Mouse (Mus musculus) stomach, embryonic 15.5 days (tissue): ENCODE measurements around the gene Hist1h2af. TPM values are rescaled to one million over a fixed set of nuclear protein-coding genes. Genes with fewer than 3 reads are reported as not detected.
"Not testable (repeated sequence)": the region's sequence is repeated elsewhere in the genome, so short reads cannot be mapped to it uniquely, and the experiment has no call there.

Experiments
- ATAC-seq: fragments of 200-750 bp; cut with Nextera tagmentation; 2 replicates; pipeline ENCODE4 v1.8.0; 2017; ENCODE audit warnings: low read depth, moderate number of reproducible peaks, moderate TSS enrichment; ENCODE audit not compliant: insufficient read depth, low FRiP score
- H3K27ac ChIP-seq: fragments of 300-500 bp; sonication (generic); 2 replicates; pipeline ENCODE4 v1.5.1; 2015; ENCODE audit warnings: mild to moderate bottlenecking, inconsistent platforms
- H3K27me3 ChIP-seq: fragments of 300-500 bp; sonication (generic); replicated peaks from 2 replicates; pipeline ENCODE4 v1.6.1; 2015; ENCODE audit warnings: inconsistent platforms
- H3K36me3 ChIP-seq: fragments of 300-500 bp; sonication (generic); 2 replicates; pipeline ENCODE4 v1.6.1; 2015; ENCODE audit warnings: inconsistent platforms
- H3K4me1 ChIP-seq: fragments of 300-500 bp; sonication (generic); 2 replicates; pipeline ENCODE4 v1.6.1; 2015; ENCODE audit warnings: inconsistent platforms
- H3K4me2 ChIP-seq: fragments of 300-500 bp; sonication (generic); 2 replicates; pipeline ENCODE4 v1.6.1; 2015; ENCODE audit warnings: mild to moderate bottlenecking, inconsistent platforms
- H3K4me3 ChIP-seq: fragments of 300-500 bp; sonication (generic); replicated peaks from 2 replicates; pipeline ENCODE4 v1.5.1; 2015; ENCODE audit warnings: inconsistent platforms
- H3K9ac ChIP-seq: fragments of 300-500 bp; sonication (generic); 2 replicates; pipeline ENCODE4 v1.6.1; 2015; ENCODE audit warnings: inconsistent platforms
- H3K9me3 ChIP-seq: fragments of 300-500 bp; sonication (generic); 2 replicates; pipeline ENCODE4 v1.6.1; 2016; ENCODE audit warnings: inconsistent platforms
- WGBS: fragments of 180-500 bp; shearing (Covaris S2); methylation state at CpG from one replicate; pipeline ENCODE4 v1.1.7; 2015; 5-methylcytosine and 5-hydroxymethylcytosine counted together
- polyA plus RNA-seq: library from polyadenylated mRNA; unstranded; fragments of >200 nt; fragmentation: Nextera tagmentation; extraction: Ambion mirVana; gene quantifications from 2 replicates; pipeline ENCODE4 v1.2.1, GENCODE M21; 2015

Hist1h2af gene
- polyA plus RNA-seq, 1 experiment from 2014 or later: 13.0 TPM

- H3K4me1 ChIP-seq: no peaks in the 10 kb centered on the region
- ATAC-seq: no peak
- no peak overlapping the region for H3K4me2 ChIP-seq
- H3K9me3 ChIP-seq: no peaks in the 10 kb centered on the region
- no peaks in the 10 kb centered on the region for H3K36me3 ChIP-seq
- H3K27ac ChIP-seq: no peak overlapping the region
- no peaks in the 10 kb centered on the region for H3K27me3 ChIP-seq
- no peak overlapping the region for H3K9ac ChIP-seq
- H3K4me3 ChIP-seq: no peak overlapping the region
- 84% methylated on average over 2 of the region's 2 CpGs for WGBS
Measured at GRCm38 (mm10) chr13:23564482-23564881, 30.8 kb downstream of the Hist1h2af start.

- 1% methylated on average over 27 of the region's 41 CpGs for WGBS
- Histone ChIP-seq H3K4me3 (peak overlapping the region; percentile 47), H3K27ac (peak overlapping the region; percentile 98), H3K4me2 (peak overlapping the region; percentile 52), H3K9ac (peak overlapping the region; percentile 9; the same call in 1 of the 2 replicates)
- H3K9me3 ChIP-seq, H3K4me1 ChIP-seq, ATAC-seq, H3K36me3 ChIP-seq, H3K27me3 ChIP-seq: not testable (repeated sequence)
Measured at GRCm38 (mm10) chr13:23570261-23571021, 36.7 kb downstream of the Hist1h2af start.

- H3K4me1 ChIP-seq: no peaks in the 10 kb centered on the region; the same call in 1 of the 2 replicates
- H3K27me3 ChIP-seq: no peaks in the 10 kb centered on the region
- no peaks in the 10 kb centered on the region for H3K36me3 ChIP-seq
- peak within 1 kb of the TSS; percentile 47 for H3K4me3 ChIP-seq
- H3K4me2 ChIP-seq: peak within 1 kb of the TSS; percentile 61
- peak within 1 kb of the TSS; percentile 41; the same call in 1 of the 2 replicates for H3K9ac ChIP-seq
- peak; percentile 88 for ATAC-seq
- H3K27ac ChIP-seq: peak within 1 kb of the TSS; percentile 98
- WGBS: 0% methylated on average over 18 of the region's 18 CpGs
- H3K9me3 ChIP-seq: no peaks in the 10 kb centered on the region
Measured at GRCm38 (mm10) chr13:23571022-23571503, 37.4 kb downstream of the Hist1h2af start, which contains the start of the genes Hist1h2ae and Hist1h2bg. Hist1h2ae (minus strand) TSS chr13:23571220. Hist1h2bg (plus strand) TSS chr13:23571396.

GRCm38 (mm10) chr13:23571504-23572217 is 38.0 kb downstream of the Hist1h2af start:
- H3K4me1 ChIP-seq, H3K36me3 ChIP-seq, ATAC-seq, H3K9me3 ChIP-seq, H3K27me3 ChIP-seq: not testable (repeated sequence)
- H3K4me3 ChIP-seq: peak overlapping the region; percentile 47
- peak overlapping the region; percentile 41; the same call in 1 of the 2 replicates for H3K9ac ChIP-seq
- 0% methylated on average over 15 of the region's 34 CpGs for WGBS
- peak overlapping the region; percentile 61 for H3K4me2 ChIP-seq
- peak overlapping the region; percentile 98 for H3K27ac ChIP-seq

- H3K9ac ChIP-seq: peak overlapping the region; percentile 41; the same call in 1 of the 2 replicates
- H3K9me3 ChIP-seq: no peaks in the 10 kb centered on the region
- no peaks in the 10 kb centered on the region for H3K27me3 ChIP-seq
- peaks cover 7% of the 10 kb centered on the region; the same call in 1 of the 2 replicates for H3K4me1 ChIP-seq
- no peak for ATAC-seq
- H3K4me3 ChIP-seq: peak overlapping the region; percentile 47
- no peaks in the 10 kb centered on the region for H3K36me3 ChIP-seq
- peak overlapping the region; percentile 61 for H3K4me2 ChIP-seq
- H3K27ac ChIP-seq: peak overlapping the region; percentile 94
- WGBS: 19% methylated on average over 2 of the region's 2 CpGs
Measured at GRCm38 (mm10) chr13:23572218-23573033, 38.7 kb downstream of the Hist1h2af start.

- not testable (repeated sequence) for ATAC-seq, H3K36me3 ChIP-seq, H3K27me3 ChIP-seq, H3K4me1 ChIP-seq, H3K9me3 ChIP-seq
- Histone ChIP-seq H3K4me3 (peak overlapping the region; percentile 47), H3K27ac (peak overlapping the region; percentile 94), H3K9ac (peak overlapping the region; percentile 37; the same call in 1 of the 2 replicates), H3K4me2 (peak overlapping the region; percentile 61)
- 7% methylated on average over 20 of the region's 20 CpGs for WGBS
Measured at GRCm38 (mm10) chr13:23573034-23573897, 39.6 kb downstream of the Hist1h2af start.

- Histone ChIP-seq H3K9ac (peak within 1 kb of the TSS; percentile 37; the same call in 1 of the 2 replicates), H3K4me3 (peak within 1 kb of the TSS; percentile 47), H3K27ac (peak within 1 kb of the TSS; percentile 94), H3K4me2 (peak within 1 kb of the TSS; percentile 71)
- not testable (repeated sequence) for H3K27me3 ChIP-seq, H3K4me1 ChIP-seq, H3K9me3 ChIP-seq, H3K36me3 ChIP-seq
- peak; percentile 87 for ATAC-seq
- WGBS: under 1% methylated on average over 42 of the region's 42 CpGs
Measured at GRCm38 (mm10) chr13:23573898-23574524, 40.3 kb downstream of the Hist1h2af start, which contains the start of the genes Hist1h2bf and Hist1h2ad. Hist1h2bf (minus strand) TSS chr13:23574196. Hist1h2ad (plus strand) TSS chr13:23574381.

- WGBS: under 1% methylated on average over 12 of the region's 39 CpGs
- Histone ChIP-seq H3K4me2 (peak overlapping the region; percentile 71), H3K27ac (peak overlapping the region; percentile 94), H3K4me3 (peak overlapping the region; percentile 36)
- not testable (repeated sequence) for H3K9ac ChIP-seq, ATAC-seq, H3K4me1 ChIP-seq, H3K36me3 ChIP-seq, H3K9me3 ChIP-seq, H3K27me3 ChIP-seq
Measured at GRCm38 (mm10) chr13:23574546-23575170, 41.0 kb downstream of the Hist1h2af start.

GRCm38 (mm10) chr13:23575271-23575851 is 41.7 kb downstream of the Hist1h2af start, which contains the start of gene Hist1h3d:
Hist1h3d (plus strand) TSS chr13:23575763.
- Histone ChIP-seq H3K9me3 (no peaks in the 10 kb centered on the region), H3K36me3 (no peaks in the 10 kb centered on the region), H3K4me2 (peak within 1 kb of the TSS; percentile 71), H3K4me1 (0 out of 2 replicates have a peak, but pooled peaks cover 7% of the 10 kb centered on the region), H3K4me3 (peak within 1 kb of the TSS; percentile 44), H3K27me3 (no peaks in the 10 kb centered on the region), H3K27ac (peak within 1 kb of the TSS; percentile 94), H3K9ac (peak within 1 kb of the TSS; percentile 46)
- ATAC-seq: peak; percentile 62
- under 1% methylated on average over 17 of the region's 18 CpGs for WGBS
